Mouse (Mus musculus) neural tube, embryonic 14.5 days (tissue): ENCODE data around the gene Pi4kb. TPM values are rescaled to one million over a fixed set of nuclear protein-coding genes. Genes with fewer than 3 reads are reported as not detected.

Source experiments
- ATAC-seq: fragments of 200-750 bp; cut with Nextera tagmentation; 2 replicates; pipeline ENCODE4 v1.8.0; 2017; ENCODE audit warnings: low read depth, mild to moderate bottlenecking, moderate TSS enrichment, moderate library complexity
- H3K27ac ChIP-seq: fragments of 300-500 bp; sonication (generic); 2 replicates; pipeline ENCODE4 v1.5.1; 2014; ENCODE audit warnings: low read depth, mild to moderate bottlenecking, control low read depth, low read length, moderate library complexity, mixed read lengths
- H3K27me3 ChIP-seq: fragments of 300-500 bp; sonication (generic); 2 replicates; pipeline ENCODE4 v1.6.1; 2014; ENCODE audit warnings: low read length; ENCODE audit not compliant: control insufficient read depth, insufficient read depth
- H3K36me3 ChIP-seq: fragments of 300-500 bp; sonication (generic); 2 replicates; pipeline ENCODE4 v1.6.1; 2014; ENCODE audit warnings: low read length, mixed read lengths; ENCODE audit not compliant: control insufficient read depth, insufficient read depth
- H3K4me1 ChIP-seq: fragments of 300-500 bp; sonication (generic); 2 replicates; pipeline ENCODE4 v1.6.1; 2014; ENCODE audit warnings: low read length; ENCODE audit not compliant: control insufficient read depth, insufficient read depth
- H3K4me2 ChIP-seq: fragments of 300-500 bp; sonication (generic); 2 replicates; pipeline ENCODE4 v1.6.1; 2014; ENCODE audit warnings: mild to moderate bottlenecking, low read depth, low read length, control low read depth
- H3K4me3 ChIP-seq: fragments of 300-500 bp; sonication (generic); 2 replicates; pipeline ENCODE4 v1.5.1; 2014; ENCODE audit warnings: low read depth, low read length, control low read depth, mixed read lengths
- H3K9ac ChIP-seq: fragments of 300-500 bp; sonication (generic); replicated peaks from 2 replicates; pipeline ENCODE4 v1.6.1; 2014; ENCODE audit warnings: low read depth, mild to moderate bottlenecking, control low read depth, low read length, mixed read lengths
- H3K9me3 ChIP-seq: fragments of 300-500 bp; sonication (generic); 2 replicates; pipeline ENCODE4 v1.6.1; 2016; ENCODE audit warnings: low read length; ENCODE audit not compliant: control insufficient read depth
- WGBS: fragments of 180-500 bp; shearing (Covaris S2); extraction: QIAGEN DNeasy Blood & Tissue Kit; methylation state at CpG from one replicate; pipeline ENCODE4 v1.1.7; 2014; 5-methylcytosine and 5-hydroxymethylcytosine counted together
- polyA plus RNA-seq: library from polyadenylated mRNA; unstranded; fragments of >200 nt; fragmentation: Nextera tagmentation; extraction: Ambion mirVana; gene quantifications from 2 replicates; pipeline ENCODE4 v1.2.1, GENCODE M21; 2014

Pi4kb gene
- polyA plus RNA-seq, 1 experiment from 2014 or later: 23.8 TPM

- Histone ChIP-seq H3K27me3 (no peaks in the 10 kb centered on the region), H3K27ac (no peak overlapping the region), H3K4me1 (peaks cover 6% of the 10 kb centered on the region; the same call in 1 of the 2 replicates), H3K36me3 (no peaks in the 10 kb centered on the region), H3K9me3 (no peaks in the 10 kb centered on the region), H3K4me3 (no peak overlapping the region), H3K9ac (no peak overlapping the region), H3K4me2 (peak overlapping the region; percentile 77; the same call in 1 of the 2 replicates)
- ATAC-seq: no peak
- 90% methylated on average over 5 of the region's 5 CpGs for whole genome bisulfite sequencing
Measured at GRCm38 (mm10) chr3:94973620-94974019, 911 bp upstream of the Pi4kb start.

GRCm38 (mm10) chr3:94974026-94974527, 454 bp upstream of the Pi4kb start:
- peak; percentile 47 for ATAC-seq
- 20% methylated on average over 9 of the region's 9 CpGs for WGBS
- peak overlapping the region; percentile 90 for H3K4me3 ChIP-seq
- H3K27ac ChIP-seq: no peak overlapping the region
- peaks cover 6% of the 10 kb centered on the region; the same call in 1 of the 2 replicates for H3K4me1 ChIP-seq
- H3K9ac ChIP-seq: 0 out of 2 replicates have a peak overlapping the region, but pooled peaks have one; percentile 29
- H3K9me3 ChIP-seq: no peaks in the 10 kb centered on the region
- H3K4me2 ChIP-seq: peak overlapping the region; percentile 77
- H3K36me3 ChIP-seq: no peaks in the 10 kb centered on the region
- no peaks in the 10 kb centered on the region for H3K27me3 ChIP-seq

GRCm38 (mm10) chr3:94984312-94984711, 9.8 kb downstream of the Pi4kb start:
- H3K9me3 ChIP-seq: no peaks in the 10 kb centered on the region
- 92% methylated on average over 11 of the region's 11 CpGs for WGBS
- H3K27me3 ChIP-seq: no peaks in the 10 kb centered on the region
- no peak overlapping the region for H3K27ac ChIP-seq
- H3K4me2 ChIP-seq: no peak overlapping the region
- no peak overlapping the region for H3K4me3 ChIP-seq
- H3K4me1 ChIP-seq: peaks cover 6% of the 10 kb centered on the region
- no peak overlapping the region for H3K9ac ChIP-seq
- ATAC-seq: no peak
- H3K36me3 ChIP-seq: peaks cover 25% of the 10 kb centered on the region

- Histone ChIP-seq H3K27me3 (no peaks in the 10 kb centered on the region), H3K9ac (no peak overlapping the region), H3K27ac (no peak overlapping the region), H3K4me2 (no peak overlapping the region), H3K9me3 (no peaks in the 10 kb centered on the region), H3K4me3 (no peak overlapping the region), H3K36me3 (peaks cover 28% of the 10 kb centered on the region), H3K4me1 (peaks cover 7% of the 10 kb centered on the region)
- no peak for ATAC-seq
- 98% methylated on average over 2 of the region's 2 CpGs for WGBS
Measured at GRCm38 (mm10) chr3:94985513-94985912, 11.0 kb downstream of the Pi4kb start.

GRCm38 (mm10) chr3:94987578-94987977, 13.0 kb downstream of the Pi4kb start:
- Histone ChIP-seq H3K36me3 (peaks cover 25% of the 10 kb centered on the region), H3K4me2 (no peak overlapping the region), H3K9ac (no peak overlapping the region), H3K9me3 (no peaks in the 10 kb centered on the region), H3K27ac (no peak overlapping the region), H3K27me3 (no peaks in the 10 kb centered on the region), H3K4me3 (no peak overlapping the region), H3K4me1 (peaks cover 7% of the 10 kb centered on the region)
- ATAC-seq: no peak

- no peak for ATAC-seq
- H3K27ac ChIP-seq: 0 out of 2 replicates have a peak overlapping the region, but pooled peaks have one; percentile 39
- H3K4me1 ChIP-seq: peaks cover 7% of the 10 kb centered on the region
- H3K9ac ChIP-seq: no peak overlapping the region
- peaks cover 26% of the 10 kb centered on the region for H3K36me3 ChIP-seq
- H3K4me2 ChIP-seq: no peak overlapping the region
- no peaks in the 10 kb centered on the region for H3K27me3 ChIP-seq
- WGBS: 54% methylated on average over 9 of the region's 9 CpGs
- H3K9me3 ChIP-seq: no peaks in the 10 kb centered on the region
- H3K4me3 ChIP-seq: no peak overlapping the region
Measured at GRCm38 (mm10) chr3:94989159-94989761, 14.7 kb downstream of the Pi4kb start.

- no peak overlapping the region for H3K4me2 ChIP-seq
Measured at GRCm38 (mm10) chr3:94996946-94997345, 22.4 kb downstream of the Pi4kb start.

GRCm38 (mm10) chr3:95002569-95002968, 28.0 kb downstream of the Pi4kb start:
- H3K4me1 ChIP-seq: no peaks in the 10 kb centered on the region
- no peak overlapping the region for H3K9ac ChIP-seq
- H3K9me3 ChIP-seq: no peaks in the 10 kb centered on the region
- ATAC-seq: peak; percentile 47; the same call in 1 of the 2 replicates
- no peak overlapping the region for H3K4me3 ChIP-seq
- H3K4me2 ChIP-seq: no peak overlapping the region
- H3K27me3 ChIP-seq: no peaks in the 10 kb centered on the region
- WGBS: 50% methylated on average over 4 of the region's 4 CpGs
- H3K36me3 ChIP-seq: peaks cover 46% of the 10 kb centered on the region
- no peak overlapping the region for H3K27ac ChIP-seq

More at GRCm38 (mm10) chr3:94996946-94997345, 22.4 kb downstream of the Pi4kb start:
- Histone ChIP-seq H3K27me3 (no peaks in the 10 kb centered on the region), H3K4me3 (no peak overlapping the region), H3K36me3 (peaks cover 59% of the 10 kb centered on the region), H3K9ac (no peak overlapping the region), H3K27ac (no peak overlapping the region), H3K4me1 (no peaks in the 10 kb centered on the region), H3K9me3 (no peaks in the 10 kb centered on the region)
- ATAC-seq: no peak
- WGBS: 41% methylated on average over 2 of the region's 2 CpGs

- Histone ChIP-seq H3K27ac (no peak overlapping the region), H3K36me3 (peaks cover 50% of the 10 kb centered on the region), H3K4me1 (no peaks in the 10 kb centered on the region), H3K4me3 (no peak overlapping the region), H3K9me3 (no peaks in the 10 kb centered on the region), H3K27me3 (no peaks in the 10 kb centered on the region), H3K4me2 (no peak overlapping the region), H3K9ac (no peak overlapping the region)
- ATAC-seq: no peak
Measured at GRCm38 (mm10) chr3:95003273-95003672, 28.7 kb downstream of the Pi4kb start.
